Mouse (Mus musculus): Measurements from ENCODE around the gene Gm17455. TPM values are rescaled to one million over a fixed set of nuclear protein-coding genes. Genes with fewer than 3 reads are reported as not detected.
A peak's percentile ranks its signal among the peaks of the same experiment; 100 is the strongest.

Gene Gm17455
- polyA plus RNA-seq, 1 experiment from 2014 or later = 0.74 TPM

DNA sequence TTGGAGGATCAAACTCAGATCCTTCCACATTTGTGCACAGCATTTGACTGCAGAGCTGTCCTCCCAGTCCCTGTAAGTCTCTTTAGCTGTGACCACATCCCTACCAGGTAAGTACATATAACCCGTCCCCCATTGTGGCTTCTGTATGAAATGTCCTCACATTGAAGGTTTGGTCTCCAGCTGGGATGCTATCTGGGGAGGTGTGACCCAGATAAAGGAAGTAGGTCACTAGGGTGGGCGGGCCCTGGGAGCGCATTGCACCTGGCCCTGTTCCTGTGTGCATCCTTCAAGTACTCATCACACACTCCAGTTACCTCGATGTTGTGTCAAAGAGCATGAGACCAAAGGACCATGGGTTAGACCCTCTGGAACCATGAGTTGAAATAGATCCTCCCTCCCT lies 42.8 kb downstream of the Gm17455 start:
- no peak for TF ChIP-seq EP300 (optimal IDR thresholded peaks at IDR 0.05)
- Histone ChIP-seq H3K27ac (replicated peaks) (no peak overlapping the region), H3K9ac (ENCODE audit: low read length) (no peak overlapping the region), H3K27me3 (ENCODE audit: control insufficient read depth, insufficient read depth, low read length) (no peaks in the 10 kb centered on the region), H3K4me2 (replicated peaks; ENCODE audit: low read depth) (no peak overlapping the region), H3K9me3 (ENCODE audit: control insufficient read depth, low read length) (no peaks in the 10 kb centered on the region), H3K4me1 (replicated peaks; ENCODE audit: control insufficient read depth, insufficient read depth) (no peaks in the 10 kb centered on the region), H3K36me3 (ENCODE audit: control insufficient read depth, insufficient read depth, low read length) (no peaks in the 10 kb centered on the region), H3K4me3 (ENCODE audit: low read depth, low read length) (no peak overlapping the region)
- 74% methylated on average over 4 of the region's 4 CpGs for WGBS
- ATAC-seq (ENCODE audit: low FRiP score, low TSS enrichment) (no peak), DNase-seq (ENCODE audit: low spot score) (no peak)

DNA sequence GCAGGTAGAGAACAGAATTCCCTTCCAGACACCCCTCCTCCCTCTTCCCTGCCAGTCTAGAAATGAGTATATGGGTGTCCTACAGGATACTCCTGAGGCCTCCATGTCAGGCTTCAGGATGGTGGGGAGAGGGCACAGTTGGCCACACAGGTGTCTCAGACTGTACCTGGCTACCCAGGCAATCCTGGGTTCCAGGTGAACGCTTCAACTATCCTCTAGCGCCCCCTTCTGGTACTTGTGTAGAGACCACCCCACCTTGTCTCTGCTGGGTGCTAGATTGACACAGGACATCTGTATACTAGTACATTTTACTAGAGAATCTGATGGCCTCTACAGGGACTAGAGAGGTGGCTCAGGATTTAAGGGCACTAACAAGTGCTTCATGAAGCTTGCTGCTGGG lies 43.6 kb downstream of the Gm17455 start:
- H3K4me2 ChIP-seq (replicated peaks; ENCODE audit: low read depth) = no peak overlapping the region
- DNase-seq (ENCODE audit: low spot score) = no peak
- peak; percentile 24; the same call in 1 of the 2 replicates for ATAC-seq (ENCODE audit: low FRiP score, low TSS enrichment)
- H3K4me1 ChIP-seq (replicated peaks; ENCODE audit: control insufficient read depth, insufficient read depth) = no peaks in the 10 kb centered on the region
- TF ChIP-seq EP300 (optimal IDR thresholded peaks at IDR 0.05) = no peak
- TF ChIP-seq CTCF (IDR thresholded peaks at IDR 0.05; ENCODE audit: low read depth) = peak; percentile 36; the same call in 1 of the 2 replicates
- H3K4me3 ChIP-seq (ENCODE audit: low read depth, low read length) = no peak overlapping the region
- H3K9ac ChIP-seq (ENCODE audit: low read length) = no peak overlapping the region
- H3K27ac ChIP-seq (replicated peaks) = no peak overlapping the region
- 4% methylated on average over 2 of the region's 2 CpGs for WGBS
- H3K9me3 ChIP-seq (ENCODE audit: control insufficient read depth, low read length) = no peaks in the 10 kb centered on the region
- H3K36me3 ChIP-seq (ENCODE audit: control insufficient read depth, insufficient read depth, low read length) = no peaks in the 10 kb centered on the region
- no peaks in the 10 kb centered on the region for H3K27me3 ChIP-seq (ENCODE audit: control insufficient read depth, insufficient read depth, low read length)

GRCm38 (mm10) chr10:60445031-60445593 lies 45.6 kb downstream of the Gm17455 start:
- 54% methylated on average over 8 of the region's 8 CpGs for WGBS

DNA sequence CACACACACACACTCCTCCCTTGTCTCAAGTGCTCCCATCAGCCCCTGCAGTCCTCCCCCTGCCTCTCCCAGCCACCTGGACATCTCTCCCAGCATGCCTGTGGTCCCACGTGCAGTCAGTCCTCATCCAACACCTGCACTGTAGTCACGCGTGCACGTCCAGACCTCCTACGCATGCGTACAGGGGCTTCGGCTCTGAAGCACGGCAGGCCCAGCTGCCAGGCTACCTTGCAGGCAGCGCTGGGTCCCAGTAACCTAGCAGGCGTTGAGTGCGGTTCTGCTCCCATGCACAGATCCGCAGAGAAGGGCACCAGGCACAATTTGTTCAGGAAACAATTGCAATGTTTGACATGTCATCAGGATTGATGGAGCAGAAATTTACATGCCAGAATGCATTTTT lies 47.7 kb downstream of the Gm17455 start:
- no peak for DNase-seq (ENCODE audit: low spot score)
- no peaks in the 10 kb centered on the region for H3K36me3 ChIP-seq (ENCODE audit: control insufficient read depth, insufficient read depth, low read length)
- H3K27me3 ChIP-seq (ENCODE audit: control insufficient read depth, insufficient read depth, low read length) = no peaks in the 10 kb centered on the region
- TF ChIP-seq EP300 (optimal IDR thresholded peaks at IDR 0.05) = no peak
- TF ChIP-seq CTCF (IDR thresholded peaks at IDR 0.05; ENCODE audit: low read depth) = no peak
- H3K9me3 ChIP-seq (ENCODE audit: control insufficient read depth, low read length) = no peaks in the 10 kb centered on the region
- ATAC-seq (ENCODE audit: low FRiP score, low TSS enrichment) = no peak
- WGBS = 45% methylated on average over 12 of the region's 12 CpGs
- H3K4me1 ChIP-seq (replicated peaks; ENCODE audit: control insufficient read depth, insufficient read depth) = no peaks in the 10 kb centered on the region
- H3K9ac ChIP-seq (ENCODE audit: low read length) = no peak overlapping the region
- no peak overlapping the region for H3K4me2 ChIP-seq (replicated peaks; ENCODE audit: low read depth)
- H3K27ac ChIP-seq (replicated peaks) = no peak overlapping the region
- no peak overlapping the region for H3K4me3 ChIP-seq (ENCODE audit: low read depth, low read length)

More at GRCm38 (mm10) chr10:60445031-60445593, 45.6 kb downstream of the Gm17455 start:
- ATAC-seq (ENCODE audit: low FRiP score, low TSS enrichment) (0 out of 2 replicates have a peak, but pooled peaks have one; percentile 41), DNase-seq (ENCODE audit: low spot score) (peak; percentile 56)
- Histone ChIP-seq H3K27me3 (ENCODE audit: control insufficient read depth, insufficient read depth, low read length) (no peaks in the 10 kb centered on the region), H3K4me1 (replicated peaks; ENCODE audit: control insufficient read depth, insufficient read depth) (no peaks in the 10 kb centered on the region), H3K4me3 (ENCODE audit: low read depth, low read length) (no peak overlapping the region), H3K9me3 (ENCODE audit: control insufficient read depth, low read length) (no peaks in the 10 kb centered on the region), H3K27ac (replicated peaks) (no peak overlapping the region), H3K9ac (ENCODE audit: low read length) (no peak overlapping the region), H3K36me3 (ENCODE audit: control insufficient read depth, insufficient read depth, low read length) (no peaks in the 10 kb centered on the region), H3K4me2 (replicated peaks; ENCODE audit: low read depth) (no peak overlapping the region)
- no peak for TF ChIP-seq EP300 (optimal IDR thresholded peaks at IDR 0.05)
- no peak for TF ChIP-seq CTCF (IDR thresholded peaks at IDR 0.05; ENCODE audit: low read depth)

Other genes starting within 250 kb of the Gm17455 start
- gene Chst3, start 180.5 kb upstream of the Gm17455 start, polyA plus RNA-seq (2015; fragmentation: Nextera tagmentation; extraction: Ambion mirVana) = 1.1 and 1.4 TPM in 2 replicates
- gene Psap, start 122.1 kb upstream of the Gm17455 start, polyA plus RNA-seq (2015; fragmentation: Nextera tagmentation; extraction: Ambion mirVana) = 128 and 129 TPM in 2 replicates
- 4.2 and 4.3 TPM in 2 replicates for gene Vsir, start 52.9 kb upstream of the Gm17455 start, polyA plus RNA-seq (2015; fragmentation: Nextera tagmentation; extraction: Ambion mirVana)

All from stomach, postnatal 0 days (tissue).